Mouse (Mus musculus): ENCODE measurements around the gene Pacrg. TPM values are rescaled to one million over a fixed set of nuclear protein-coding genes. Genes with fewer than 3 reads are reported as not detected.

Pacrg gene
- polyA plus RNA-seq, 1 experiment from 2014 or later, result 4.1 TPM

- 0 out of 2 replicates have a peak, but pooled peaks cover under 1% of the 10 kb centered on the region for H3K4me1 ChIP-seq
- H3K9me3 ChIP-seq (replicated peaks), result no peaks in the 10 kb centered on the region
- no peaks in the 10 kb centered on the region for H3K36me3 ChIP-seq (ENCODE audit: poor library complexity, severe bottlenecking)
- no peak overlapping the region for H3K4me3 ChIP-seq
- no peaks in the 10 kb centered on the region for H3K27me3 ChIP-seq
- H3K9ac ChIP-seq, result no peak overlapping the region
- no peak overlapping the region for H3K4me2 ChIP-seq
- ATAC-seq, result no peak
- WGBS, result 78% methylated on average over 4 of the region's 4 CpGs
- no peak overlapping the region for H3K27ac ChIP-seq
Measured at GRCm38 (mm10) chr17:10784401-10784920, 55.6 kb downstream of the Pacrg start.

GRCm38 (mm10) chr17:10776503-10776902, 63.6 kb downstream of the Pacrg start:
- Histone ChIP-seq H3K36me3 (ENCODE audit: poor library complexity, severe bottlenecking) (no peaks in the 10 kb centered on the region), H3K4me3 (no peak overlapping the region), H3K27ac (no peak overlapping the region), H3K4me2 (no peak overlapping the region), H3K9me3 (replicated peaks) (no peaks in the 10 kb centered on the region), H3K9ac (no peak overlapping the region), H3K27me3 (no peaks in the 10 kb centered on the region), H3K4me1 (peaks cover 11% of the 10 kb centered on the region)
- no peak for ATAC-seq
- 36% methylated on average over 10 of the region's 10 CpGs for WGBS

DNA sequence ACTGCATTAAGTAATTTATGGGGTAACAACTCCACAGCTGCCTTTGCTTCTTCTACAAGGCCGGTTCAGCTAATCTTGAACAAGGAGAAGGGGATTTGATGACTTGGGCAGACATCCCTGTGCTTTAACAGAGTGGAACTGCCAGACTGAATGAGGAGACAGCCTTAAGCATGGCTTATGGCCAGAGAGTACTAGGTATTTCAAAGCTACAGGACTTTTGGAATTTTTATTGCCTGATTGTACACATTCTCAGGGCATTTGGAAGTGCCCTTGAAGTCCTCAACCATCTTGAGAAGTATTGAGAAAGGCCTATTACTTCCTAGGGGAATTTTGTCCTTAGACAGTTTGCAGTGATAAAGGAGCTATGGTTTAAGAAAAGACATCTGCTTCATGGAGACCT, 65.6 kb downstream of the Pacrg start:
- 86% methylated on average over 1 of the region's 1 CpGs for WGBS
- H3K27me3 ChIP-seq, result no peaks in the 10 kb centered on the region
- H3K4me3 ChIP-seq, result no peak overlapping the region
- ATAC-seq, result no peak
- H3K4me1 ChIP-seq, result peaks cover 19% of the 10 kb centered on the region
- H3K36me3 ChIP-seq (ENCODE audit: poor library complexity, severe bottlenecking), result no peaks in the 10 kb centered on the region
- H3K4me2 ChIP-seq, result no peak overlapping the region
- H3K9ac ChIP-seq, result no peak overlapping the region
- no peak overlapping the region for H3K27ac ChIP-seq
- no peaks in the 10 kb centered on the region for H3K9me3 ChIP-seq (replicated peaks)

- ATAC-seq, result no peak
- no peaks in the 10 kb centered on the region for H3K27me3 ChIP-seq
- no peak overlapping the region for H3K4me2 ChIP-seq
- H3K27ac ChIP-seq, result no peak overlapping the region
- H3K4me1 ChIP-seq, result peaks cover 21% of the 10 kb centered on the region
- H3K9me3 ChIP-seq (replicated peaks), result no peaks in the 10 kb centered on the region
- no peak overlapping the region for H3K9ac ChIP-seq
- no peaks in the 10 kb centered on the region for H3K36me3 ChIP-seq (ENCODE audit: poor library complexity, severe bottlenecking)
- 59% methylated on average over 3 of the region's 3 CpGs for WGBS
- no peak overlapping the region for H3K4me3 ChIP-seq
Measured at GRCm38 (mm10) chr17:10772207-10772606, 67.9 kb downstream of the Pacrg start.

DNA sequence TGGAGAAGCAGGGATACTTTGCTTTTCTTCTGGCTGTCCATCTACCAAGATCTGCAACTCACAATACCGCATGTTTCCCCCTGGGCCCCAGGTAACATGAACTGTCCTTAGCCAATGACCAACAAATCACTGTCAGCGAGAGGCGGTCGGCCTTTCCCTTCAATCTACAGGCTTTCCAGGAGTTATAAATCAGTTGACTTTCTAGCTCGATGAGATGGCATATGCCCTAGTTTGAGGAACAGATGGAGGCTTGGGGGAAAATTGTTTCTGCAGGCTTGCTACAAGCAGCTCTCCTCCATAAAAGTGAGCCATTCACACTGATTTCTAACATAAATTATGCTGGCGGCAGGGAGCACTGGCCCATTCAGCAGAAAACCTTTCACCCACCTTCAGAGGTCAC, 70.2 kb downstream of the Pacrg start:
- no peaks in the 10 kb centered on the region for H3K36me3 ChIP-seq (ENCODE audit: poor library complexity, severe bottlenecking)
- no peak overlapping the region for H3K27ac ChIP-seq
- H3K9me3 ChIP-seq (replicated peaks), result no peaks in the 10 kb centered on the region
- H3K27me3 ChIP-seq, result no peaks in the 10 kb centered on the region
- peaks cover 10% of the 10 kb centered on the region for H3K4me1 ChIP-seq
- H3K9ac ChIP-seq, result no peak overlapping the region
- no peak for ATAC-seq
- WGBS, result 80% methylated on average over 6 of the region's 6 CpGs
- H3K4me3 ChIP-seq, result no peak overlapping the region
- no peak overlapping the region for H3K4me2 ChIP-seq

DNA sequence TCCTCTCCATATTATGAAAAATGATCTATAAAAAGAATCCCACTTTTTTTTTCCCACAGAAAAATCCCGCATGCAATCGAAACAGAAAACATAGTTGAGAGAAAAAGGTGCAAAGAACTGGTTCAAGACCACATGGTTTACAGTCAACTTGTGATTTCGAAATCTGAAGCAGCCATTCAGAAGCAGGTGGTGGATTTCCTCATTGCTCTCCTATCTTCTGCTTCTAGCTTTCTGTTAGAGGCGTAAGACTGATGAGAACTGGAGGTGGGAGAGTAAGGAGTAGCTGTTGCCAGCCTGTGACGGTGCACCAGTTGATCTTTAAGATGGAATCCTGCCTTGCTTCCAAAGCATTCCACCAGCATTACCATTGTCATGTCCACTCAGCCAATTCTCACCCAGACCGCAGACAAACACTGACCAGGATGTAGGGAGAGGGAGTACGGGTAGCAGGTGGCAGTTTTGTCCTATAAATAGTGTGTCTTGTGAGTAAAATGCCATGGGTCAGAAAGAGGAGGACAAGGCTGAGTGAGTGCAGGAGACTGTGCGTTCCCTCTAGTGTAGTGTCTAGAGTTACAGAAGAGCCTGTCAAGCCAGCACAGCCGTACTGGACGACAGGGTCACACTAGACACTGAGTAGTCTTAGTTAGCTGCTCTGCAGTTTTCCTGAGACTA, 73.2 kb downstream of the Pacrg start:
- no peaks in the 10 kb centered on the region for H3K9me3 ChIP-seq (replicated peaks)

DNA sequence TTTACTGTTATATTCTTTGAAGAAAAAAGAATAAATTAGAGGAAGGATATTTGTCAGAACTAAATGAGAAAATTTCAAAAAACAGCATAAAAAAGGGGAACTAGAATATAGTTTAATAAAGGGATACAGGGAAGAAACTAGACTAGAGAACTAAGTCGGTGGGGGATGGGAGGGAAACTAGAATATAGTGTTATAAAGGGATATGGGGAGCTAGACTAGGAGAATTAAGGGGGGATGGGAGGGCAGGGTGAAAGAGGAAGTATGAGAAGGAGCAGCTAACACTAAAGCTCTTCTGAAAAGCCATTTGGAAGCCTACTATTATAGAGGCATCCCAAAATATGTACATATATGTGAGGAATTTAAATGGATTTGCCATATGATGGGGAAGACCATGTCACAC, 75.8 kb downstream of the Pacrg start:
- Histone ChIP-seq H3K4me3 (no peak overlapping the region), H3K9me3 (replicated peaks) (no peaks in the 10 kb centered on the region), H3K4me2 (no peak overlapping the region), H3K27ac (no peak overlapping the region), H3K4me1 (peaks cover under 1% of the 10 kb centered on the region; the same call in 1 of the 2 replicates), H3K9ac (no peak overlapping the region), H3K27me3 (no peaks in the 10 kb centered on the region), H3K36me3 (ENCODE audit: poor library complexity, severe bottlenecking) (no peaks in the 10 kb centered on the region)
- WGBS, result 97% methylated on average over 1 of the region's 1 CpGs
- ATAC-seq, result no peak

More for the DNA sequence above, 73.2 kb downstream of the Pacrg start:
- Histone ChIP-seq H3K9ac (no peak overlapping the region), H3K4me2 (no peak overlapping the region), H3K27ac (no peak overlapping the region), H3K4me1 (peaks cover 10% of the 10 kb centered on the region), H3K27me3 (no peaks in the 10 kb centered on the region), H3K36me3 (ENCODE audit: poor library complexity, severe bottlenecking) (no peaks in the 10 kb centered on the region), H3K4me3 (no peak overlapping the region)
- ATAC-seq, result no peak
- 88% methylated on average over 10 of the region's 10 CpGs for WGBS

DNA sequence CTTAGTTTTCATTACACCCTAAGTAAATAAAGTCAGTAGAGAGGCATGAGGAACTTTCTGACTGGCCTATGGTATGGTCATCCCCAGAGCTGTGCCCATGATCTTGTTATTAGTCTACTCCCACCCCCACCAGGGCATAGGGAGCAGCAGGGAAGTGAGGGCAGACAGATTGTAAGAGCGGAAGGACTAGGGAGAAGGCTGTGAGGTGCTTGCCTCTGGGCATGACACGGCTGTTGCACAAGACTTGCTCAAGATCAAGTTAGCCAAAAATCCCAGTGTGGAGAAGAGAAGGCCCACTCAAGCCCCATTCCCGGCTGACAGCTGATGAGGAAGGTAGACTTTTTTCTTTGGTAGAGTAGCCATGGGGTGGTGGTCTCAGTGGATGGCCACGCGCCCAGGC, 82.7 kb downstream of the Pacrg start:
- H3K4me2 ChIP-seq, result no peak overlapping the region
- H3K9me3 ChIP-seq (replicated peaks), result no peaks in the 10 kb centered on the region
- no peak overlapping the region for H3K27ac ChIP-seq
- no peak overlapping the region for H3K4me3 ChIP-seq
- ATAC-seq, result no peak
- H3K27me3 ChIP-seq, result no peaks in the 10 kb centered on the region
- H3K9ac ChIP-seq, result no peak overlapping the region
- WGBS, result 95% methylated on average over 5 of the region's 5 CpGs
- no peaks in the 10 kb centered on the region for H3K36me3 ChIP-seq (ENCODE audit: poor library complexity, severe bottlenecking)
- H3K4me1 ChIP-seq, result no peaks in the 10 kb centered on the region

DNA sequence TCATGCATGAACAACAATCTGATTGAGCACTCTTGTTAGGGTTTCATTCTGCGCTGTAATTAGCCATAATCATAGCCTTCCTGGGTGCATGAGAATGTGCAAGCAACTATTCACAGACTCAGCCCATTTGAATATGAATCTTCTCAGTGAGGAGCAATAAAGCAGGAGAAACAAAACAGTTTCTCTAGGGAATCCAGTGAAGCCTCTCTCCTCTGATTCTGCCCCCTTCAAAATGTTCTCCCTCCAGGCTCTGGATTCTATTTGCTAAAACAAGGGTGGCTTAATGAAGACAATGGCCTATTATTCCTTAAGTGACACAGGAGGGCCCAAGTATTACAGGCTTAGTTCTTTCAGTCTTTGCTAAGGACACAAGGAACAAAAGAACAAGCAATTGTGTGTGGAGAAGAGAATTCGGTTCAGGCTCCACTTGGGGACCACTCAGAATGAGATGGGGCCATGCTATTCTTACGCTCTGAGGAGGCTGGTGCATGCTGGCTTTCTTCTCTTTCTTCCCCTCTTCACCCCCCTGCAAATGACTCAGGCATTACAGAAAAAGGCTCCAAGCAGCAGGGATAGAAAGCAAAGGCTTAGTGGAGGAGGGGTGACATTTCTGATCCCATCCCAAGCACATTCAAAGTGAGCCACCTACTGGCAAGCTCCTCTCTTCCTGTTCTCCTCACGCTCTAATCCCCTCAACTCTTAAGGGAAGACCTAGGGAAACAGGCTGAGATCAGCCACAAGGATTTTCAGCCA, 95.2 kb downstream of the Pacrg start:
- Histone ChIP-seq H3K36me3 (ENCODE audit: poor library complexity, severe bottlenecking) (no peaks in the 10 kb centered on the region), H3K27me3 (no peaks in the 10 kb centered on the region), H3K9ac (no peak overlapping the region), H3K4me1 (peaks cover 30% of the 10 kb centered on the region), H3K9me3 (replicated peaks) (no peaks in the 10 kb centered on the region), H3K4me3 (no peak overlapping the region), H3K27ac (peak overlapping the region; percentile 87), H3K4me2 (peak overlapping the region; percentile 30)
- ATAC-seq, result peak; percentile 95
- WGBS, result under 1% methylated on average over 4 of the region's 4 CpGs

- no peaks in the 10 kb centered on the region for H3K36me3 ChIP-seq (ENCODE audit: poor library complexity, severe bottlenecking)
- H3K27me3 ChIP-seq, result no peaks in the 10 kb centered on the region
- H3K27ac ChIP-seq, result no peak overlapping the region
- no peak for ATAC-seq
- H3K4me3 ChIP-seq, result no peak overlapping the region
- no peaks in the 10 kb centered on the region for H3K9me3 ChIP-seq (replicated peaks)
- no peak overlapping the region for H3K4me2 ChIP-seq
- no peak overlapping the region for H3K9ac ChIP-seq
- peaks cover 28% of the 10 kb centered on the region for H3K4me1 ChIP-seq
- 94% methylated on average over 2 of the region's 2 CpGs for WGBS
Measured at GRCm38 (mm10) chr17:10740083-10740482, 100.0 kb downstream of the Pacrg start.

DNA sequence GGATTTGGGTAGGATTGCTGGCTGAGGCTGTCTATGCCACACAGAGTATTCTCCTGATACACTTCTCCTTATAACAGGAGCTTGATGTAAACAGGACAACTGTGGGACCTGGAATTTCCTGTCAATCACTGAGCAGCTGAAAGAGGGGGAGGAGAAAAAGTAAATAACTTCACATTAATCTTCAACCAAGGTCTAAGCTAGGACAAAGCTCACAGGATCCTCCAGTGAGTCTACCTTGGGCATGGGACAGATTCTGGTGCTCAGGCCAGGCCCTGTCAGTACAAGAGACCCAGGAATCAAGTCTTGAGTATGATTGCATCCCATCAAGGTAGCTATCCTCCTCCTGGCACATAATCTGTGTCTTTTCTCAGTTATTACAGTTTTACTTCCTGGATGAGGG, 102.1 kb downstream of the Pacrg start:
- Histone ChIP-seq H3K9me3 (replicated peaks) (no peaks in the 10 kb centered on the region), H3K36me3 (ENCODE audit: poor library complexity, severe bottlenecking) (no peaks in the 10 kb centered on the region), H3K9ac (no peak overlapping the region), H3K4me2 (no peak overlapping the region), H3K27me3 (no peaks in the 10 kb centered on the region), H3K4me3 (no peak overlapping the region), H3K27ac (no peak overlapping the region), H3K4me1 (peaks cover 31% of the 10 kb centered on the region)
- ATAC-seq, result no peak

DNA sequence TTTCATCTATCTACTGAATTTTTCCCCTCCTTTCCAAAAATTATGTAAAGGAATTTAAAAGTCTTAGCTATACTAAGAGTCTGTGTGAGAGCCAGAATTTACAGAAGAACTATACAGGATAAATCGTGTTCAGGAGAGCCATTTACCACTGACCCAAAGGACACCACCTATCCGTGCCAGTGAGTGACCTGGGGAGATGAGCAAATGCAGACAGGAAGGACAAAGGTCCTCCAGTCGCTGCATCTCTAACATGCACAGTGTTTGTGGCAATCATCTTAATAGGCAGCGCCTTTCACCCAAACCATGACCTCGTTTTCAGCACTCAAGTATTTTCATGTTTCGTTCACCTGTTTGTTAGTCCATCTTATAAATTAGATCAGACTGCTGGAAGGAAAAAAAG, 105.4 kb downstream of the Pacrg start:
- H3K27ac ChIP-seq, result no peak overlapping the region
- H3K36me3 ChIP-seq (ENCODE audit: poor library complexity, severe bottlenecking), result no peaks in the 10 kb centered on the region
- no peak overlapping the region for H3K4me3 ChIP-seq
- peaks cover 40% of the 10 kb centered on the region for H3K4me1 ChIP-seq
- WGBS, result 45% methylated on average over 6 of the region's 6 CpGs
- H3K9ac ChIP-seq, result no peak overlapping the region
- no peaks in the 10 kb centered on the region for H3K9me3 ChIP-seq (replicated peaks)
- H3K4me2 ChIP-seq, result no peak overlapping the region
- ATAC-seq, result no peak
- no peaks in the 10 kb centered on the region for H3K27me3 ChIP-seq

All from forebrain, embryonic 13.5 days (tissue).